Mouse (Mus musculus) adrenal gland, postnatal 14 days (tissue): Measurements from ENCODE around the gene Ccl1. TPM values are rescaled to one million over a fixed set of nuclear protein-coding genes. Genes with fewer than 3 reads are reported as not detected.

Experiments used
- DNase-seq: peaks from one replicate; pipeline ENCODE4 v3.0.0; 2021; ENCODE audit warnings: mixed read lengths
- long read RNA-seq, 2 experiments: library from polyadenylated mRNA; stranded (forward); transcript quantifications; one replicate each; pipeline ENCODE4 v2.0.0; 2021
- total RNA-seq: library from RNA; stranded (reverse); gene quantifications from 2 replicates; pipeline ENCODE4 v1.2.3, GENCODE M21; 2021

Ccl1 gene
- total RNA-seq = not detected in 2 replicates
- long read RNA-seq, experiment 1 = 0 reads
- long read RNA-seq, experiment 2 = 0 reads

DNA sequence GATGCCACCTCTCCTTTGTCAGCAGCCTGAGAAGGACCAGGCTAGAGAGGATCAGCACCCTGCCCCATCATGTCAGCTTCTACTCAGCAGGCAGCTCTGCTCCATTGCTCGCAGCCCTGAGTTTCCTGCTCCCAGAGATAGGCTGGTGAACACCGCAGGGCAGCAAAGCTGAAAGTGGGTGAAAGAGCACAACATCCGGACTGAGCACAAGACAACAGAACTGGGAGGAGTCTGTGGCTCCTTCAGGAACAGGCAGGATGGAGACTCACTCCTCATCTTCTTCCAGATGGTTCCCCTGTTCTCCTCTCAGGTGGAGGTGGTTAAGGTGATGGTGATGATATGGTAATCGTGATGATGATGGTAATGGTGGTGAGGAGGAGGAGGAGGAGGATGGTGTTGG, at the start of gene Ccl1:
Ccl1 (minus strand) TSS at position 101 of the 400 bp plus-strand sequence.
- no peak for DNase-seq

DNA sequence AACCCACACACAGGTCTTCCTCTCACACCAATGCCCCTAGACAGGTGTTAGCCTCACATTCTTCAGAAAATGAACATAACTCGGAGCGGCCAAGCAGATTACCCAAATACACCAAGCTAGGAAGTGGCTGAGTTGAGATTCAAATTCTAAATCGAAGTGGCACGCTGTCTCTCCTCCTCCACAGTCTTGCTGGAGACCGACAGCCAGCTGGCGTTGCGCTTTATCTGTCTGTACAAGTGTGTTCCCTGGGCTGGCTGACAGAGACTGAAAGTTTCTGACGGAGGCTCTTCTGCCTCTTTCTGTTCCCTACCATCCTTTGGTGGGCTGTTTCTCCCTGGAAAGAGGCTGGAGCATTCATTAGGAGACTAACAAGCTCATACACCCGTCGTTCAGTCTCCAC, 45.5 kb upstream of the Ccl1 start:
- DNase-seq = no peak

GRCm38 (mm10) chr11:82340900-82341299, 35.4 kb upstream of the Ccl1 start:
- DNase-seq = no peak

DNA sequence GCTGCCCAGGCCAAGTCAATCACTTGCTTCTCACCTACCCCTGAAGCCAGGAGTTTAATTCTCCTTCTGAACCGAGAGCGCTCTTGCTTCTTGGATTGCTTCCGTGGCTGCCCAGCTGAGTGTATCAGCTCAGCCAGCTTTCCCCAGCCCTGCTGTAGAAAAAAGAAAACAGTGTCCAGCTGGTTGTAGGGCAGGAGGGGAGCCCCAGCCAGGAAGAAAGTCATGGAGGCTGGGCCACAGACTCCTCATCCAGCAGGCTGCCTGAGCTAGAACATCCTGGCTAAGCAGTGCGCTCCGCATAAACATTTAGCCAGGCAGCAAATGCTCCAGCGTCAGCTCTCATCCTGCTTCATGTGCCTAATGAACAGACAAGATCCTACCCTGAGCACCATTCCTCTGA, 34.9 kb upstream of the Ccl1 start:
- DNase-seq = no peak

- DNase-seq = peak; percentile 83
Measured at GRCm38 (mm10) chr11:82339921-82340401, 34.5 kb upstream of the Ccl1 start.

DNA sequence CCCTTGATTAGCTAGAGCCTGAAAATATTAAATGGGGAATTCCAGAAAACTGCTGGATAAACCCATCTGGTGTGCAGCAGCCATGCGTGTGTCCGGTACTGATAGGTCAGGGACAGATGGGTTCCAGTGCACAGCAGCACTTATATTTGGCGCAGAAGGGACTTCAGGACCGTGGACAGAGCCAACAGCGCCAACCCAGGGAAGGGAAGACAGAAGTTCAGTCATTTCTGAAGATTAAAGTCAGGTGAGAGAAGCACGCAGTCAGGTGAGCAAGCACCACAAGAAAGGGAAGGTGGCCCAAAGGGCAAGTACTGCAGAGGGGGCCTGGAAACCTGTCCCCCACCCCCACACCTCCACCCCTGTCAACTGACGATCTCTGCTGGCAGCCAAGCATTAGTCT, 7.7 kb upstream of the Ccl1 start:
- peak; percentile 61 for DNase-seq

GRCm38 (mm10) chr11:82310336-82311045, 5.0 kb upstream of the Ccl1 start:
- DNase-seq = no peak

GRCm38 (mm10) chr11:82297895-82298294, 7.6 kb downstream of the Ccl1 start:
- DNase-seq = no peak

- DNase-seq = no peak
Measured at GRCm38 (mm10) chr11:82290841-82291240, 14.6 kb downstream of the Ccl1 start.

GRCm38 (mm10) chr11:82274149-82274812, 31.2 kb downstream of the Ccl1 start:
- no peak for DNase-seq

DNA sequence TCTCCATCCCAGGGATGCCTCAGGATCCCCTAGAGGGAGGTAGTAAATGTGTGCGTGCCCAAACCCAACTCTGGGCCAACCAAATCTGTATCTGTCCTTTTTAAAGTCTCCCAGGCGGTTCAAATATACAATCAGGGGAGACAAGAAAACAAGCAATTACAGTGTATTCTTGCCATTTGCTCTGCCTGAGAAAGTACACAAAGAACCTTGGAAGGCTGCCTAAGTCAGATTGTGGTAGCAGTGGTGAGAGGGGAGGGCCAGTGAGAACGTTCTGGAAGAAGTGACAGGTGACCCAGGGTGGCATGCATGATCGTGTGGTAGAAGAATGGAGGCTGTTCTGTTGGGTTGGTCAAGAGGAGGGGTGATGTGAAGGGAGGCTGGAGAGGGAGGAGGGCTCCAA, 46.4 kb downstream of the Ccl1 start:
- DNase-seq = no peak

GRCm38 (mm10) chr11:82255601-82256000, 49.9 kb downstream of the Ccl1 start:
- peak; percentile 83 for DNase-seq

GRCm38 (mm10) chr11:82253421-82253820, 52.1 kb downstream of the Ccl1 start:
- DNase-seq = no peak

DNA sequence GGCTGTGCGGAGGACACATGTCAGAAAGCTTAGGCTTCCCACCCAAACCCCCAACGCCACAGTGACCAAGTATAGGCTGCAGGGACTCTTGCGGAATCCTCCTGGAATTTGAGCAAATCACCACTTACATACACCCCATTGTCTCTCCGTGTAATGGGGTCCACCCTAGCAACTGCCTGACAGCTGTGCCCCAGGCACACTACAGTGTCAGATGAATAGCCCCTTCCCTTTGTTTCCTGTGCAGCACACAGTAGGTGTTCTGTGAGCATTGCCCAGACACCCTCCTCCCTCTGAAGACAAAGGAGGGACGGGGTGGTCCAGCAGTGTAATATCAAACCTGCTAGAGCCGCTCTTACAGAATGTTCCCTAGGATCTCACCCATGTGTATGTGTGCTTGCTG, 54.2 kb downstream of the Ccl1 start:
- no peak for DNase-seq

- DNase-seq = no peak
Measured at GRCm38 (mm10) chr11:82249945-82250344, 55.5 kb downstream of the Ccl1 start.

GRCm38 (mm10) chr11:82237439-82237838, 68.1 kb downstream of the Ccl1 start:
- DNase-seq = no peak

GRCm38 (mm10) chr11:82235551-82236207, 69.8 kb downstream of the Ccl1 start:
- DNase-seq = peak; percentile 59

DNA sequence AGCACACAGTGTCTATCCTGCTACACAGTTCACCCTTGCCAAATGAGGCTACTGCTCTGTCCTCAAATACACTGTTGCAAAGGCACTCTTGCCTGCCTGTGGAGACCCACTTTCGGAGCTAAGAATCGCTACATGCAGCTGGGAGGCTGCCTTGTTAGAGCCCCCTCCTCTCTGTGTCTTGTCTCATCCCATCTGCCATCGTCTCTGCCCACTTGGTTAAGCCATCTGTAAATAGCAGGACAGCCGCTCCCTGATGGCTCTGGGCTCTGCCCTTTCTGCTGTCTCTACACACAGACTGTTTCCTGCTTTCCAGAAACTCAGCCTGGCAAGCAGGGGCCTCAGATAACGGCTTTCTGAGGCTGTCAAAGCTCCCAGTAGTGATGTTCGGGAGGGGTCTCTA, 71.5 kb downstream of the Ccl1 start:
- DNase-seq = no peak

DNA sequence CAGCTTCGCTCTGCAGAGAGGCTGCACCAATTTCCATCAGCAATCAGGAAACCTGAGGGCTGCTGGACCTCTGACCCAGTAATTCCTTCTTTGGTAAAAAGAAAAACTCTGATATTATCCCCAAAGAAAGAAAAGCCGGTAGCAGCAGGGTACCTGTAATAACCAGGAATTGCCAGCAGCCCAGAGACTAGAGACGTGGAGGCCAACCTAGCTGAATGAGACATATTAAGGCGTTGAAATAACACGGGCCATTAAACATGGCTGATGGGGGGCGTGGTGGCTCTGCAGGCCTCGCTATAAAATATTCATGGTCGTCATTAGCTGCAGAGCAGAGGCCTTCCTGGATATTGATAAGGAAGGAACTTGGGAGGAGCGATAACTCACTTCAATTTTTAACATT, 78.5 kb downstream of the Ccl1 start:
- DNase-seq = no peak

DNA sequence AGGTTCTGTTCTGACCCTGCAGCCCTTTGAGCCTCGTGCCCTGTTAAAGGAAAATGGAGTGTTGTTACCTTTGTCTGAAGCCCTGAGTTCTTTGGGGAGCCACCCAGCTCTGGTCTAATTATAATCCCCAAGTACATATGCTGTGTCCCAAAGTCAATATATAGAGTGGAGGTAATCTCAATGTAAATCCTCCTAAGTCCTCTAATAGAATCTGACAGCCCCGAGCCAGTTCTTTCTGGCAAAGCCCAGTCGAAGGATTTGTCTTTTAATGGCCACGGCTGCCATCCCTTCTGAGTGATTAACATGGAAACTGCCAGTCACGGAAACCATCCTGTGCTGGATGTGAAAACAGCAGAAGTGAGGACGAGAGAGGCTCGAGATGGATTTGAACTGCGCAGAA, 79.6 kb downstream of the Ccl1 start:
- no peak for DNase-seq

GRCm38 (mm10) chr11:82216531-82216930, 89.0 kb downstream of the Ccl1 start:
- DNase-seq = no peak

DNA sequence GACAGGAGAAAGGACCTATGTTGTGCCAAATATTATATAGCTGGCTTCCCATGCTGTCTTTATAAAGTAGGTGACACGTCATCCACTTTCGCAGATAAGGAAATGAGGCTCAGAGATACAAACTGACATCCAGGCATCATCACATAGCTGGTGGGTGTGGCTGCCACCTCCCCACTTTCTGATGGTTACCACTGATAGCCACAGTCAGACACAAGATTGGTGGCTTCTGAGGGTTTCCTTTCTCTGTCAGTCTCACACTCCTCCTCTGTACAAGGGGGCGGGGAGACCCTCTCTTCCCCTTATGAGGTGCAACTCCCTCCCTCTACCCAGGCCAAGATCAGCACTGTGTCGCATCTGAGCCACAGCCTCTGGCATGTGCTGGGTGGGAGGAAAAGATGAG, 91.1 kb downstream of the Ccl1 start:
- no peak for DNase-seq

GRCm38 (mm10) chr11:82206960-82207488, 98.5 kb downstream of the Ccl1 start:
- no peak for DNase-seq
